Mouse (Mus musculus) forebrain, embryonic 13.5 days (tissue): ENCODE results near the gene Tsr1. TPM values are rescaled to one million over a fixed set of nuclear protein-coding genes. Genes with fewer than 3 reads are reported as not detected.

Source experiments
- ATAC-seq: fragments of 200-750 bp; cut with Nextera tagmentation; 2 replicates; pipeline ENCODE4 v1.8.0; 2017
- H3K27ac ChIP-seq: fragments of 300-500 bp; sonication (generic); 2 replicates; pipeline ENCODE4 v1.5.1; 2015; ENCODE audit warnings: inconsistent platforms, mild to moderate bottlenecking, moderate library complexity
- H3K27me3 ChIP-seq: fragments of 300-500 bp; sonication (generic); 2 replicates; pipeline ENCODE4 v1.6.1; 2015; ENCODE audit warnings: mild to moderate bottlenecking, inconsistent platforms
- H3K36me3 ChIP-seq: fragments of 300-500 bp; sonication (generic); 2 replicates; pipeline ENCODE4 v1.6.1; 2015; ENCODE audit warnings: mild to moderate bottlenecking, inconsistent platforms; ENCODE audit not compliant: poor library complexity, severe bottlenecking
- H3K4me1 ChIP-seq: fragments of 300-500 bp; sonication (generic); 2 replicates; pipeline ENCODE4 v1.6.1; 2015; ENCODE audit warnings: inconsistent platforms
- H3K4me2 ChIP-seq: fragments of 300-500 bp; sonication (generic); 2 replicates; pipeline ENCODE4 v1.6.1; 2015; ENCODE audit warnings: inconsistent platforms, mild to moderate bottlenecking, moderate library complexity
- H3K4me3 ChIP-seq: fragments of 300-500 bp; sonication (generic); 2 replicates; pipeline ENCODE4 v1.5.1; 2015; ENCODE audit warnings: mild to moderate bottlenecking, inconsistent platforms
- H3K9ac ChIP-seq: fragments of 300-500 bp; sonication (generic); 2 replicates; pipeline ENCODE4 v1.6.1; 2015; ENCODE audit warnings: mild to moderate bottlenecking, inconsistent platforms
- H3K9me3 ChIP-seq: fragments of 300-500 bp; sonication (generic); replicated peaks from 2 replicates; pipeline ENCODE4 v1.6.1; 2016; ENCODE audit warnings: inconsistent platforms
- WGBS: fragments of 180-500 bp; shearing (Covaris S2); methylation state at CpG from one replicate; pipeline ENCODE4 v1.1.7; 2015; 5-methylcytosine and 5-hydroxymethylcytosine counted together
- polyA plus RNA-seq: library from polyadenylated mRNA; unstranded; fragments of >200 nt; fragmentation: Nextera tagmentation; extraction: Ambion mirVana; gene quantifications from 2 replicates; pipeline ENCODE4 v1.2.1, GENCODE M21; 2015

Tsr1 gene
- polyA plus RNA-seq, 1 experiment from 2014 or later: 33.3 TPM

GRCm38 (mm10) chr11:74902416-74902815 is 4.5 kb downstream of the Tsr1 start:
- no peaks in the 10 kb centered on the region for H3K9me3 ChIP-seq
- H3K27me3 ChIP-seq: no peaks in the 10 kb centered on the region
- H3K36me3 ChIP-seq: peaks cover 78% of the 10 kb centered on the region
- H3K4me2 ChIP-seq: no peak overlapping the region
- peaks cover 13% of the 10 kb centered on the region for H3K4me1 ChIP-seq
- H3K27ac ChIP-seq: no peak overlapping the region
- WGBS: 92% methylated on average over 5 of the region's 5 CpGs
- no peak overlapping the region for H3K4me3 ChIP-seq
- no peak overlapping the region for H3K9ac ChIP-seq
- ATAC-seq: no peak

GRCm38 (mm10) chr11:74907850-74908249 is 10.0 kb downstream of the Tsr1 start:
- peaks cover 73% of the 10 kb centered on the region for H3K36me3 ChIP-seq
- no peaks in the 10 kb centered on the region for H3K4me1 ChIP-seq
- H3K4me2 ChIP-seq: no peak overlapping the region

GRCm38 (mm10) chr11:74908618-74909399 is 10.9 kb downstream of the Tsr1 start:
- no peaks in the 10 kb centered on the region for H3K27me3 ChIP-seq
- no peaks in the 10 kb centered on the region for H3K9me3 ChIP-seq
- 87% methylated on average over 12 of the region's 12 CpGs for WGBS
- H3K4me1 ChIP-seq: no peaks in the 10 kb centered on the region
- H3K4me2 ChIP-seq: no peak overlapping the region
- H3K36me3 ChIP-seq: peaks cover 64% of the 10 kb centered on the region
- H3K27ac ChIP-seq: no peak overlapping the region
- no peak for ATAC-seq
- no peak overlapping the region for H3K9ac ChIP-seq
- H3K4me3 ChIP-seq: no peak overlapping the region

More at GRCm38 (mm10) chr11:74907850-74908249, 10.0 kb downstream of the Tsr1 start:
- no peaks in the 10 kb centered on the region for H3K9me3 ChIP-seq
- H3K27ac ChIP-seq: no peak overlapping the region
- H3K4me3 ChIP-seq: no peak overlapping the region
- no peaks in the 10 kb centered on the region for H3K27me3 ChIP-seq
- 96% methylated on average over 6 of the region's 6 CpGs for WGBS
- H3K9ac ChIP-seq: no peak overlapping the region
- ATAC-seq: no peak

GRCm38 (mm10) chr11:74909978-74910377 is 12.1 kb downstream of the Tsr1 start:
- peaks cover 52% of the 10 kb centered on the region for H3K36me3 ChIP-seq
- H3K27me3 ChIP-seq: no peaks in the 10 kb centered on the region
- WGBS: 92% methylated on average over 4 of the region's 4 CpGs

GRCm38 (mm10) chr11:74912492-74912891 is 14.6 kb downstream of the Tsr1 start:
- no peaks in the 10 kb centered on the region for H3K4me1 ChIP-seq
- H3K4me2 ChIP-seq: no peak overlapping the region
- 92% methylated on average over 3 of the region's 3 CpGs for WGBS
- no peak overlapping the region for H3K9ac ChIP-seq
- no peaks in the 10 kb centered on the region for H3K9me3 ChIP-seq
- no peak for ATAC-seq
- no peak overlapping the region for H3K4me3 ChIP-seq
- no peak overlapping the region for H3K27ac ChIP-seq
- H3K27me3 ChIP-seq: no peaks in the 10 kb centered on the region
- H3K36me3 ChIP-seq: peaks cover 33% of the 10 kb centered on the region

More at GRCm38 (mm10) chr11:74909978-74910377, 12.1 kb downstream of the Tsr1 start:
- Histone ChIP-seq H3K9me3 (no peaks in the 10 kb centered on the region), H3K4me2 (no peak overlapping the region), H3K4me1 (no peaks in the 10 kb centered on the region), H3K27ac (no peak overlapping the region), H3K4me3 (no peak overlapping the region), H3K9ac (no peak overlapping the region)
- no peak for ATAC-seq

GRCm38 (mm10) chr11:74919249-74919648 is 21.4 kb downstream of the Tsr1 start:
- H3K4me3 ChIP-seq: no peak overlapping the region
- peaks cover 3% of the 10 kb centered on the region for H3K4me1 ChIP-seq
- no peaks in the 10 kb centered on the region for H3K9me3 ChIP-seq
- 76% methylated on average over 6 of the region's 6 CpGs for WGBS
- H3K9ac ChIP-seq: no peak overlapping the region
- ATAC-seq: no peak
- no peak overlapping the region; the same call in 1 of the 2 replicates for H3K27ac ChIP-seq
- no peak overlapping the region for H3K4me2 ChIP-seq
- peaks cover 23% of the 10 kb centered on the region for H3K36me3 ChIP-seq
- H3K27me3 ChIP-seq: no peaks in the 10 kb centered on the region

- WGBS: 60% methylated on average over 4 of the region's 4 CpGs
- H3K36me3 ChIP-seq: peaks cover 4% of the 10 kb centered on the region
- no peaks in the 10 kb centered on the region for H3K9me3 ChIP-seq
- H3K4me2 ChIP-seq: no peak overlapping the region
- H3K4me3 ChIP-seq: no peak overlapping the region
- peaks cover 26% of the 10 kb centered on the region for H3K4me1 ChIP-seq
- H3K27me3 ChIP-seq: no peaks in the 10 kb centered on the region
- H3K9ac ChIP-seq: no peak overlapping the region
- H3K27ac ChIP-seq: no peak overlapping the region
- no peak for ATAC-seq
These were observed 26.3 kb downstream of the Tsr1 start for GRCm38 (mm10) chr11:74924149-74924548.

GRCm38 (mm10) chr11:74925577-74926387 is 27.9 kb downstream of the Tsr1 start, which contains the start of the genes Smg6 and Srr:
Smg6 (plus strand) TSS chr11:74925823.
Srr (minus strand) TSS chr11:74925948.
- Histone ChIP-seq H3K36me3 (peaks cover 16% of the 10 kb centered on the region), H3K4me1 (peaks cover 23% of the 10 kb centered on the region), H3K9me3 (no peaks in the 10 kb centered on the region), H3K27ac (peak within 1 kb of the TSS; percentile 98), H3K27me3 (no peaks in the 10 kb centered on the region), H3K9ac (peak within 1 kb of the TSS; percentile 92), H3K4me3 (peak within 1 kb of the TSS; percentile 95), H3K4me2 (peak within 1 kb of the TSS; percentile 72)
- ATAC-seq: peak; percentile 96
- WGBS: under 1% methylated on average over 66 of the region's 88 CpGs

- Histone ChIP-seq H3K4me2 (peak overlapping the region; percentile 72), H3K36me3 (peaks cover 20% of the 10 kb centered on the region), H3K4me3 (peak overlapping the region; percentile 95), H3K9ac (peak overlapping the region; percentile 92), H3K9me3 (no peaks in the 10 kb centered on the region), H3K4me1 (peaks cover 23% of the 10 kb centered on the region), H3K27ac (peak overlapping the region; percentile 98), H3K27me3 (no peaks in the 10 kb centered on the region)
- WGBS: 8% methylated on average over 11 of the region's 11 CpGs
- ATAC-seq: no peak; the same call in 1 of the 2 replicates
These were observed 28.6 kb downstream of the Tsr1 start for GRCm38 (mm10) chr11:74926388-74927005.

- H3K36me3 ChIP-seq: peaks cover 27% of the 10 kb centered on the region
- H3K9me3 ChIP-seq: no peaks in the 10 kb centered on the region
- ATAC-seq: no peak
- H3K9ac ChIP-seq: no peak overlapping the region
- H3K27ac ChIP-seq: no peak overlapping the region
- WGBS: 93% methylated on average over 2 of the region's 2 CpGs
- peaks cover 23% of the 10 kb centered on the region for H3K4me1 ChIP-seq
- H3K4me3 ChIP-seq: no peak overlapping the region
- no peaks in the 10 kb centered on the region for H3K27me3 ChIP-seq
- peak overlapping the region; percentile 72 for H3K4me2 ChIP-seq
These were observed 29.4 kb downstream of the Tsr1 start for GRCm38 (mm10) chr11:74927236-74927725.

- Histone ChIP-seq H3K4me3 (no peak overlapping the region), H3K27me3 (no peaks in the 10 kb centered on the region), H3K9ac (no peak overlapping the region), H3K4me1 (peaks cover 23% of the 10 kb centered on the region), H3K36me3 (peaks cover 45% of the 10 kb centered on the region), H3K4me2 (no peak overlapping the region), H3K27ac (no peak overlapping the region), H3K9me3 (no peaks in the 10 kb centered on the region)
- WGBS: 95% methylated on average over 4 of the region's 4 CpGs
- no peak for ATAC-seq
These were observed 31.2 kb downstream of the Tsr1 start for GRCm38 (mm10) chr11:74929111-74929510.
